Mouse (Mus musculus) heart, embryonic 11.5 days (tissue): ENCODE results near the gene Zfp941. TPM values are rescaled to one million over a fixed set of nuclear protein-coding genes. Genes with fewer than 3 reads are reported as not detected.

Experiments used
- ATAC-seq: fragments of 200-750 bp; cut with Nextera tagmentation; replicated peaks from 2 replicates; pipeline ENCODE4 v1.8.0; 2017; ENCODE audit warnings: moderate library complexity; ENCODE audit not compliant: insufficient number of reproducible peaks, low FRiP score, low TSS enrichment
- H3K27ac ChIP-seq: fragments of 300-500 bp; sonication (generic); 2 replicates; pipeline ENCODE4 v1.5.1; 2014; ENCODE audit warnings: mild to moderate bottlenecking, low read depth, low read length
- H3K27me3 ChIP-seq: fragments of 300-500 bp; sonication (generic); 2 replicates; pipeline ENCODE4 v1.6.1; 2014; ENCODE audit warnings: mild to moderate bottlenecking, low read length, mixed read lengths; ENCODE audit not compliant: control insufficient read depth, insufficient read depth
- H3K36me3 ChIP-seq: fragments of 300-500 bp; sonication (generic); 2 replicates; pipeline ENCODE4 v1.6.1; 2014; ENCODE audit warnings: mild to moderate bottlenecking, low read length, moderate library complexity, mixed read lengths; ENCODE audit not compliant: control insufficient read depth, insufficient read depth
- H3K4me1 ChIP-seq: fragments of 300-500 bp; sonication (generic); 2 replicates; pipeline ENCODE4 v1.6.1; 2014; ENCODE audit warnings: low read length; ENCODE audit not compliant: control insufficient read depth, insufficient read depth
- H3K4me2 ChIP-seq: fragments of 300-500 bp; sonication (generic); 2 replicates; pipeline ENCODE4 v1.6.1; 2014; ENCODE audit warnings: mild to moderate bottlenecking, moderate library complexity
- H3K4me3 ChIP-seq: fragments of 300-500 bp; sonication (generic); 2 replicates; pipeline ENCODE4 v1.5.1; 2014; ENCODE audit warnings: low read depth, low read length
- H3K9ac ChIP-seq: fragments of 300-500 bp; sonication (generic); 2 replicates; pipeline ENCODE4 v1.6.1; 2014; ENCODE audit warnings: mild to moderate bottlenecking, low read depth, low read length, moderate library complexity
- H3K9me3 ChIP-seq: fragments of 300-500 bp; sonication (generic); replicated peaks from 2 replicates; pipeline ENCODE4 v1.6.1; 2016; ENCODE audit warnings: low read length; ENCODE audit not compliant: control insufficient read depth
- WGBS: fragments of 180-500 bp; shearing (Covaris S2); extraction: QIAGEN DNeasy Blood & Tissue Kit; methylation state at CpG from one replicate; pipeline ENCODE4 v1.1.7; 2014; ENCODE audit not compliant: insufficient replicate concordance; 5-methylcytosine and 5-hydroxymethylcytosine counted together
- polyA plus RNA-seq: library from polyadenylated mRNA; unstranded; fragments of >200 nt; fragmentation: Nextera tagmentation; extraction: Ambion mirVana; gene quantifications from 2 replicates; pipeline ENCODE4 v1.2.1, GENCODE M21; 2014

Gene Zfp941
- polyA plus RNA-seq, 1 experiment from 2014 or later, result 1.0 TPM

DNA sequence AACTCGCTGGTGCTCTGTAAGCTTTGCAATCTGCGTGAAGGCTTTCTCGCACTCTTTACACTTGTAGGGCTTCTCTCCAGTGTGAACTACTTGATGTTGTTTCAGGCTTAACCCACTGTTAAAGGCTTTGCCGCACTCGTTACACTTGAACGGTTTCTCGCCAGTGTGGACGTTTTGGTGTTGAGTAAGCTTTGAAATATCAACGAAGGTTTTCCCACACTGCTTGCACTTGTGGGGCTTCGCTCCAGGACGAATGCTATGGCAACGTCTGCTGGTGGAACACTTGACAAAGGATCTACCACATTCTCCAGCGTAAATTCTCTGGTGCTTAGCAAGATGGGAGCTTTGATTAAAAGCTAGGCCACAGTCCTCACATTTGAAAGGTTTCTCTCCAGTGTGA is 10.3 kb downstream of the Zfp941 start:
- WGBS, result 85% methylated on average over 13 of the region's 13 CpGs
- Histone ChIP-seq H3K27me3 (no peaks in the 10 kb centered on the region), H3K36me3 (no peaks in the 10 kb centered on the region), H3K9ac (no peak overlapping the region), H3K4me2 (no peak overlapping the region), H3K9me3 (no peaks in the 10 kb centered on the region), H3K27ac (no peak overlapping the region), H3K4me3 (no peak overlapping the region), H3K4me1 (no peaks in the 10 kb centered on the region)
- ATAC-seq, result no peak

DNA sequence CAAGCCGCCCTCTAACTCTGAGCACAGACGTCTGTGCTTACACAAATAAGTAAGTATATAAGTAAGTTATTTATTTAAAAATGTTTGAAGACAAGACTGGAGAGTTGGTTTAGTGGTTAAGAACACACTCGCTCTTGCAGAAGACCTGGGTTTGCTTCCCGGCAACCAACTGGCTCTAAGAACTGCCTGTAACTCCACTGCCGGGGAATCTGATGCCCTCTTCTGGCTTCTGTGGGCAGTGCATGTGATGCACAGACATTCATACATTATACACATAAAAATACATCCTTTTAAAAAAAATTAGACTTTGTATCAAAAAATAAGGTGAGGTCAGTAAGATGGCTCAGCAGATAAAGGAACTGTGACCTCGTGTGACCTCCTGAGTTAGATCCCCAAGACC is 11.5 kb downstream of the Zfp941 start:
- Histone ChIP-seq H3K4me3 (no peak overlapping the region), H3K4me2 (no peak overlapping the region), H3K9me3 (no peaks in the 10 kb centered on the region), H3K36me3 (no peaks in the 10 kb centered on the region), H3K27me3 (no peaks in the 10 kb centered on the region), H3K9ac (no peak overlapping the region), H3K27ac (no peak overlapping the region), H3K4me1 (no peaks in the 10 kb centered on the region)
- WGBS, result 89% methylated on average over 6 of the region's 6 CpGs
- no peak for ATAC-seq

DNA sequence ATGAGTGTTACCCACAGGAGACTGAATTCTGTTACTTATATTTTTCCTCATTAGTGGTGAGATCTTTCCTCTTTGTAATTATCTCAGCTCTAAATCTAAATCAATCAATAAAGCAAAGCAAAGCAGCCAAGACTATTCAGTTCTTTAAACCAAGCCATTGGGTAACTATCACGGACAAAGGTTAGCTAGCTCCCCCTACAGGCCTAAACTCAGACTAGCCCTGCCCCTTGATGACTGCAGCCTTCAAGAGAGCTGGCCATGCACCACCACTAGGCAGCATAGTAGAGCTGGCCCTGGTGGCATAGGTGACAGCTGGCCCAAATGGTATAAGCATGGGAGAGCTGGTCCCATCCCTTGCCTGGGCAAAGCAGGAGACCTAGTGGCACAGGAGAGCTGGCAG is 16.3 kb downstream of the Zfp941 start:
- Histone ChIP-seq H3K27ac (no peak overlapping the region), H3K36me3 (no peaks in the 10 kb centered on the region), H3K27me3 (no peaks in the 10 kb centered on the region), H3K4me3 (no peak overlapping the region), H3K9me3 (no peaks in the 10 kb centered on the region), H3K4me1 (no peaks in the 10 kb centered on the region), H3K9ac (no peak overlapping the region), H3K4me2 (no peak overlapping the region)
- WGBS, result 19% methylated on average over 1 of the region's 1 CpGs
- no peak for ATAC-seq

DNA sequence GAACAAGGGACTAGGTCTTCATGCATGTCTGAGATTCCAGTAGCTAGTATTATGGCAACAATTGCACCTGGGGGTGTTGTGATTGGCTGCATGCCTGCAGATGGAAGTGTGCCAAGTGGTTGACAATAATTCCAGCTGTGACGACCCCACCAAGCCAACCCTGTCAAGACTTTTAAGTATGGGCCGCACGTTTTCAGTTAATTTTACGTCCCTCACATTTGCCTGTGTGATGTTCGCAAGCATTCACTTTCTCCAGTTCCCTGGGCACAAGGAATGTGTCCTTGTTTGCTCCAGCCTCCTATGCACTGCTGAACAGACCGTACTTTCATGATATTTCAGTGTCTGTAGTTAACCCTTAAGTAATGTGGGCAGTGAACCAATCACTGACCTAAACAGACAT is 19.3 kb downstream of the Zfp941 start:
- Histone ChIP-seq H3K27me3 (no peaks in the 10 kb centered on the region), H3K9me3 (no peaks in the 10 kb centered on the region)

DNA sequence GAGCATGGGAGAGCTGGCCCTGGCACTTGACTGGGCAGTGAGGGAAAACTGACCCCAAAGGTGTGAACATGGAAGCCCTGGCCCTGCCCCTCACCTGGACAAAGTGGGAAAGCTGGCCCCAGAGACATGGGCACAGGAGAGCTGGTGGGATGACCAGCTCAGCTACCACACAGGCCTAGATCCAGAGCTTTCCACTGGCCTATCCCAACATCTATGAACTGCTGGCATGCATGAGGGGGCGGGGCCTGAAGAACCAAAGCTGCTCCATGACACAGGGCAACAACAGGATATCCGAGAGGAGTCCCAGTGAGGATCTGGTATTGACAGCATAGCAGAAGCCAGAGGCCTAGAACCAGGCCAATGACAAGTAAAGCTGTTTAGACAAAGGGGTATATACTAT is 23.8 kb downstream of the Zfp941 start:
- ATAC-seq, result 0 out of 2 replicates have a peak, but pooled peaks have one; percentile 57
- Histone ChIP-seq H3K9ac (no peak overlapping the region), H3K27ac (no peak overlapping the region), H3K27me3 (no peaks in the 10 kb centered on the region), H3K4me1 (no peaks in the 10 kb centered on the region), H3K4me2 (no peak overlapping the region), H3K36me3 (no peaks in the 10 kb centered on the region), H3K4me3 (no peak overlapping the region), H3K9me3 (no peaks in the 10 kb centered on the region)
- WGBS, result 56% methylated on average over 2 of the region's 2 CpGs

More for the DNA sequence above, 19.3 kb downstream of the Zfp941 start:
- 78% methylated on average over 6 of the region's 6 CpGs for WGBS
- Histone ChIP-seq H3K4me2 (no peak overlapping the region), H3K4me1 (no peaks in the 10 kb centered on the region), H3K27ac (no peak overlapping the region), H3K9ac (no peak overlapping the region), H3K4me3 (no peak overlapping the region), H3K36me3 (no peaks in the 10 kb centered on the region)
- ATAC-seq, result no peak

DNA sequence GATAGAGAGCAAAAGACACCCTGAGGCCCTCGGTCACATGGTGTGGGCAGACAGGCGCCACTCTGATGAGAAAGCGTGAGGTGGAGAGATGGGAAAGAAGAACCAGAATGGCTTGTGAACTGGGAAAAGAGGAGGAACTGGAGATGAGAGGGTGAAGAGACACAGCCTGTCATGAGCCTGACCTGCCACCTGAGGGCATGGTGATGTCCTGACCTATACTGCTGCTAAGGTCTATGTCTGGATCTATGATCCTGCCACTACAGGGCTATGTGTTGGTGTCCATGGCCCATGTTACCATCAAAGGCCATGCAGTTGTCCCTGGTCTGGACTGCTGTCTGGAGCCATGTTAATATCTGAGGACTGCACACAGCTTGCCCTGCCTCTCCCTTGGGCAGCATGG is 24.4 kb downstream of the Zfp941 start:
- H3K4me1 ChIP-seq, result no peaks in the 10 kb centered on the region
- 76% methylated on average over 3 of the region's 3 CpGs for WGBS

DNA sequence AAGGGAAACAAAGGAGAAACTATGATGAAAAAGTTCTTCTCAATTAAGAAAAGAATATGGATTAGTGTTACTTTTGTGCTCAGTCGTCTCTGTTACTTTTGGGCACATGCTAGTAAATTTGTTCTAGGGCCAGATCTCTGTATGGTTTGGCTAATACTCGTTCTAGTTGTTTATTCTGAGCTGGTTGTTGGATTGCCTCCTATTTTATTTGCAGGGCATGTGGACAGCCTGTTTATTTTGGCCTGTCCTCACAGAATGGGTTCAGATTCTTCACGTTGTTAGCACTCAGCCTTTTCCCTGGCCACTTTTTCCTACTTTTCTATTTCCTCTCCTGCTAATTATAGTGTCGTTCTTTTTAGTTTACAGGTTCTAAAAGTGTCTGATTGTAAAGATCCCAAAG is 28.4 kb downstream of the Zfp941 start:
- Histone ChIP-seq H3K9ac (no peak overlapping the region), H3K27me3 (no peaks in the 10 kb centered on the region), H3K36me3 (no peaks in the 10 kb centered on the region), H3K4me1 (no peaks in the 10 kb centered on the region), H3K27ac (no peak overlapping the region), H3K4me2 (no peak overlapping the region), H3K9me3 (no peaks in the 10 kb centered on the region), H3K4me3 (no peak overlapping the region)
- ATAC-seq, result no peak
- 63% methylated on average over 4 of the region's 4 CpGs for WGBS

More for the DNA sequence above, 24.4 kb downstream of the Zfp941 start:
- H3K4me2 ChIP-seq, result no peak overlapping the region
- no peak for ATAC-seq
- H3K36me3 ChIP-seq, result no peaks in the 10 kb centered on the region
- no peak overlapping the region for H3K9ac ChIP-seq
- no peak overlapping the region for H3K27ac ChIP-seq
- H3K9me3 ChIP-seq, result no peaks in the 10 kb centered on the region
- no peak overlapping the region for H3K4me3 ChIP-seq
- no peaks in the 10 kb centered on the region for H3K27me3 ChIP-seq

DNA sequence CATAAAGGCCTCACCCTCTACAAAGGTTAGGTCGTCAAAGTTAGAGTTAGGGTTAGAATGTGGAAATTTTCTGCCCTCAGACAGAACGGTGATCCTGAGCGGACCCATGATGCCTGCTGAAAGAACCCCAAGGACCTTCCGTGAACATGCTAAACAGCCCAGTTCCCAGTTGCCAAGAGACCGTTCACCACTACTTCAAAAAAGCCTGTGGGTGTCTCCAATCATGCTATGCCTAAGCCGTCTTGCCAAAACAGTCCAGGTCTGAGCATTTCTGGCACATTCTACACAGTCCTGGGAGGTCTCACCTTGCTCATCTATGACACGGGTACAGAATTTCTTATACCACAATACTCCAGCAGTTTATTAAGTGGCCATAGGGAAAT is 33.9 kb downstream of the Zfp941 start:
- WGBS, result 82% methylated on average over 7 of the region's 7 CpGs
- H3K36me3 ChIP-seq, result no peaks in the 10 kb centered on the region
- no peaks in the 10 kb centered on the region for H3K9me3 ChIP-seq
- no peak overlapping the region for H3K4me3 ChIP-seq
- no peaks in the 10 kb centered on the region for H3K27me3 ChIP-seq
- no peak overlapping the region for H3K4me2 ChIP-seq
- H3K4me1 ChIP-seq, result no peaks in the 10 kb centered on the region
- ATAC-seq, result no peak; the same call in 1 of the 2 replicates
- H3K9ac ChIP-seq, result no peak overlapping the region
- no peak overlapping the region for H3K27ac ChIP-seq

DNA sequence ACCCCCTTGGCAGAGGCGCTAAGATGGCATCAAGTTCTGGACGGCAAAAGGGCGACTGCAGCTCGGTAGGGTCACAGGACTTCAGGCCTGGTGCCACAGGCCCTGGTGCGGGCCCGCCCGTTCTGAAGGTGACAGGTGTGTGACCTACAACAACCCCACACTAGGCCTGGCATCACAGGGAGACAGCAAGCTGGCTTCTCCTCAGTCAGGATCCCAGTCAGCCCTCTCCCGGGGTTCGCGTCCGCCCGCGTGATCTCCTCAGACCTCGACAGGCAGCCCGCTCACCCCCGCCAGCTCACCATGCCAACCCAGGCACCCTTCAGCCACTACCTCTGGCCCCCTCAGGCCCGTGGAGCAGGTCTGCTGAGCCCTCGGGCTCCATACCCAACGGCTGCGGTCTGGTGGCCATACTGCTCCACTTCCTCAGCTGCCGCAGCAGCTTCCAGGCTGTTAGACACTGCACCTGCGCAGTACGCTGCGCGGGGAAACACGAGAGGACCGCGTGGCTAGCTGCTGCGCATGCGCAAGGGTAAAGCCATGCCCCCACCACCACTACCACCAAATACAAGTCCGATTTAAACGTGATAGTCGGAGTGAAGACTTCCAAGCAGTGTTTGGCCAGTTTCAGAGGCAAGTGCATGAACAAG is 34.4 kb downstream of the Zfp941 start, which contains the start of gene Syce1:
Gene Syce1, minus strand, starts transcription at position 447 of the 647 bp plus-strand sequence.
- H3K4me1 ChIP-seq, result no peaks in the 10 kb centered on the region
- no peak; the same call in 1 of the 2 replicates for ATAC-seq

More for the DNA sequence above, 34.4 kb downstream of the Zfp941 start, which contains the start of gene Syce1:
- H3K9ac ChIP-seq, result no peak within 1 kb of the TSS
- no peaks in the 10 kb centered on the region for H3K27me3 ChIP-seq
- H3K27ac ChIP-seq, result no peak within 1 kb of the TSS
- H3K4me2 ChIP-seq, result no peak within 1 kb of the TSS
- H3K9me3 ChIP-seq, result no peaks in the 10 kb centered on the region
- H3K4me3 ChIP-seq, result no peak within 1 kb of the TSS
- H3K36me3 ChIP-seq, result no peaks in the 10 kb centered on the region
- 64% methylated on average over 33 of the region's 33 CpGs for WGBS
